Mouse (Mus musculus): ENCODE data around the gene Gas1. TPM values are rescaled to one million over a fixed set of nuclear protein-coding genes. Genes with fewer than 3 reads are reported as not detected.

Gas1 gene
- polyA plus RNA-seq, 1 experiment from 2014 or later: 29.4 TPM

DNA sequence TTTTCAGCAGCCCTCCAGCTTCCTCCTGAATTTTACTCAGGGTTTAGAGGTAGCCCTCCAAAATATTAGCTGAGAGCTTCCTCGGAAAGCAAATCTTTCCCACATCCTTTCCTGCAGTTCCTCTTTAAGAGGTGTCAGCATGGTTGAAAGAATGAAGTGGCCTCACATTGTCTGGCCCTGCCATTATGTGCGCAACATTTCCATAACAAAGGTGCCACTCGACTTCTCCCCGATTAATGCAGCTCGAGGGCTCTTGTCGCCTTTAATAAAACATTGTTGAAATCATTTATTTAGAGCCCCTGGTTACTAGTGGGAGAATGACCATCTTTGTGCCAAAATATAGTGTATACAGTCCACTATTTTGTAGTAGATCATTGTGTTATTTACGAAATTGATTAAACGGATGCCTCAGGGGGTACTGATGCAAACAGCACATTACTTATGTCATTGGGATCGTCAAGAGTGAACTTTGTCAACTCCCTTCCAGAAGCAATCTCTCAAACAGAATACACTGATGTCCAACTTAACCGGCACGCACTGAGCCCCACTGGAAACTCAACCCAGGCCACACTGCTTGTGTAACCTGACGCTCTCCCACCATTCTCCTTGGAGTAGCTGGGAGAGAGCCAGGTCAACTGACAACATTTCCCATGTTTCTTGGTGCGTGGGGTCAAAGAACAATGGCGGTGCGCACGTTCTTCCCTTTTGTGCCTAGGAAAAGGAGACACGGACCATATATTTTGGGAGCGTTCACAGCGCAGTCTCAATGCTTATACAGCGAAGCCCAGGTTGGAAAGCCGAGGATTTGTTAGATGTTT lies 6.1 kb downstream of the Gas1 start:
- DNase-seq (ENCODE audit: low spot score) (no peak), ATAC-seq (replicated peaks; ENCODE audit: low FRiP score) (no peak)
- H3K27ac ChIP-seq (ENCODE audit: low read depth, low read length): no peak overlapping the region
- H3K9me3 ChIP-seq (ENCODE audit: control insufficient read depth, low read length): no peaks in the 10 kb centered on the region
- WGBS: 76% methylated on average over 21 of the region's 21 CpGs
- peaks cover 33% of the 10 kb centered on the region for H3K27me3 ChIP-seq (replicated peaks; ENCODE audit: control insufficient read depth, insufficient read depth, low read length)
- H3K9ac ChIP-seq (ENCODE audit: low read depth, low read length): no peak overlapping the region
- H3K36me3 ChIP-seq (ENCODE audit: control insufficient read depth, insufficient read depth, low read length): no peaks in the 10 kb centered on the region
- H3K4me1 ChIP-seq (replicated peaks; ENCODE audit: control insufficient read depth, insufficient read depth, low read length): no peaks in the 10 kb centered on the region
- no peak overlapping the region for H3K4me2 ChIP-seq
- no peak overlapping the region for H3K4me3 ChIP-seq (ENCODE audit: low read depth, low read length)

DNA sequence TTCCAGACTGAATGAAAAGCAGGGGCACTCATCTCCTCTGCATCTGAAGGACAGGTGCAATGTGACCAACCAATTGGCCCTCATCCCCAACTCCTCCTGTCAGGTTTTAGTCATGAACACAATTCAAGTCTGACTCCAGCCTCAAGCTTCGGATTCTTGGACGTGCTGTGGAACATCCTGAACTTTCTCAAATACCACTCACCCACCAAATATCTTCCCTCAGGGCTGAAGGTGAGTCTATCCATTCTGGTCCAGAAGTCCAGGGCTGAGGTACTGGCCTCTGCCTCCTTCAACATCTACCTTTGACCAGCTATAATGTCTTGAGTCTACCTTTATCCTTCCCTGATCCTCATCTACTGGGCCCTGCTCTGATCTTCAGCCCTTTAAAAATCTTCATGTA lies 8.1 kb downstream of the Gas1 start:
- H3K27ac ChIP-seq (ENCODE audit: low read depth, low read length): no peak overlapping the region
- DNase-seq (ENCODE audit: low spot score) (no peak), ATAC-seq (replicated peaks; ENCODE audit: low FRiP score) (no peak)
- H3K4me2 ChIP-seq: no peak overlapping the region
- H3K4me3 ChIP-seq (ENCODE audit: low read depth, low read length): no peak overlapping the region
- no peaks in the 10 kb centered on the region for H3K9me3 ChIP-seq (ENCODE audit: control insufficient read depth, low read length)
- no peaks in the 10 kb centered on the region for H3K36me3 ChIP-seq (ENCODE audit: control insufficient read depth, insufficient read depth, low read length)
- no peaks in the 10 kb centered on the region for H3K4me1 ChIP-seq (replicated peaks; ENCODE audit: control insufficient read depth, insufficient read depth, low read length)
- peaks cover 14% of the 10 kb centered on the region for H3K27me3 ChIP-seq (replicated peaks; ENCODE audit: control insufficient read depth, insufficient read depth, low read length)
- WGBS: 81% methylated on average over 2 of the region's 2 CpGs
- no peak overlapping the region for H3K9ac ChIP-seq (ENCODE audit: low read depth, low read length)

DNA sequence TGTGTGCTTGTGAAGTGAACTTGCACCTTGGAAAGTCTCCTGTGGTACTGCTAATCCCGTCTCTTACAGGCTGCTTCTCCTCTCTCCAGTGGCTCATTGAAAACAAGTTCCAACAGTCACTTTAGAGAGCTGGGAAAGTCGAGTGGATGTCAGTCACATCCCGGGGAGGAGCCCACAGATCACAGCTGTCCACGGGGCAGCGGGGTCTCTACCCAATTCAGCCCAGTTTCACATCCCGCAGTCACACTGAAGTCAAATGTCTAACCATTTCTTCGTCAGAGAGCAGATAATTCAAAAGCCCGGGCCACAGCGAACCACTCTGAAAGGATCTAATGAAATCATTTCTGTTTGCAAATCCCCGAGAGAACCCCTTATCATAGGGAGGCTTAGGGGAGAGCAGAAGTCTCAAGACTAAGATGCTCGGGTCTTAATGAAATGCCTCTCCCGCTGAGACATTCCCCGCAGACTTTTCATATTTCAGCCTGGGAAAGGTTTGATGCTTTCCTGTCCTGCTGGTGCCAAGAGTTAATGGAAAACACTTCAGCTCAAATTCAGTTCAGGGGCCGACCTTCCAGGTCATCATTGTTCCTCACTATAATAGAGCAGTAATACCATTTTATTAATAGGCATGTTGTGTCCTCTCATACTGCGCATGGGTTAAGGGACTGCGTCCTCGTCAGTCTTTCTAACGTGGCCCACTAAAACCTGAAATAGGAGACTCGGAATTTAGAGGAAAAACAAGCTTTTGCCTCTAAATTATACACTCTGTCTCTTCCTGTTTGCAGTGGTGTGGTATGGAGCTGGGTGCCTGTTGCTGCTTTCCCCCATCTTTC lies 20.7 kb downstream of the Gas1 start:
- Histone ChIP-seq H3K9ac (ENCODE audit: low read depth, low read length) (no peak overlapping the region), H3K4me1 (replicated peaks; ENCODE audit: control insufficient read depth, insufficient read depth, low read length) (no peaks in the 10 kb centered on the region), H3K4me2 (no peak overlapping the region), H3K27ac (ENCODE audit: low read depth, low read length) (no peak overlapping the region), H3K36me3 (ENCODE audit: control insufficient read depth, insufficient read depth, low read length) (no peaks in the 10 kb centered on the region), H3K27me3 (replicated peaks; ENCODE audit: control insufficient read depth, insufficient read depth, low read length) (no peaks in the 10 kb centered on the region), H3K9me3 (ENCODE audit: control insufficient read depth, low read length) (peaks cover 13% of the 10 kb centered on the region; the same call in 1 of the 2 replicates), H3K4me3 (ENCODE audit: low read depth, low read length) (no peak overlapping the region)
- WGBS: 45% methylated on average over 19 of the region's 19 CpGs
- ATAC-seq (replicated peaks; ENCODE audit: low FRiP score): no peak
- DNase-seq (ENCODE audit: low spot score): no peak

DNA sequence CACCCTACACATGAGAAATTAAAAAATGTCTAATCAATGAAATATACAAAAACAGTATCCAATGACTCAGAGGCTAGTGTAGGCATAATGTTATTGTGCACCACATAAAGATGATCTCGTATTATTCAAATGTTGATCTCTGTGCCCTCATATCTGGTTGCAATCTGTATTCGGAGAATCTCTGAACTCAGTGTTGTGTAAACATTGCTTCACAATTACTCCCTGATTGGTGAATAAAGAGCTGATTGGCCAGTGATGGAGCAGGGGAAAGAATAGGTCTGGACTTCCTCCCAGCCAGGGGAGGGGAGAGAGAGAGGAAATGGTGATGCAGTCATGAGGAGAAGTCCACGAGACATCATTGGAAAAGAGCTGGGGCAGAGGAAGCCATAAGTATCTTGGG lies 23.0 kb downstream of the Gas1 start:
- 75% methylated on average over 3 of the region's 3 CpGs for WGBS
- Histone ChIP-seq H3K9me3 (ENCODE audit: control insufficient read depth, low read length) (peaks cover 13% of the 10 kb centered on the region; the same call in 1 of the 2 replicates), H3K4me2 (no peak overlapping the region), H3K4me3 (ENCODE audit: low read depth, low read length) (no peak overlapping the region), H3K9ac (ENCODE audit: low read depth, low read length) (no peak overlapping the region), H3K36me3 (ENCODE audit: control insufficient read depth, insufficient read depth, low read length) (no peaks in the 10 kb centered on the region), H3K27ac (ENCODE audit: low read depth, low read length) (no peak overlapping the region), H3K27me3 (replicated peaks; ENCODE audit: control insufficient read depth, insufficient read depth, low read length) (no peaks in the 10 kb centered on the region), H3K4me1 (replicated peaks; ENCODE audit: control insufficient read depth, insufficient read depth, low read length) (no peaks in the 10 kb centered on the region)
- ATAC-seq (replicated peaks; ENCODE audit: low FRiP score): no peak
- DNase-seq (ENCODE audit: low spot score): no peak

DNA sequence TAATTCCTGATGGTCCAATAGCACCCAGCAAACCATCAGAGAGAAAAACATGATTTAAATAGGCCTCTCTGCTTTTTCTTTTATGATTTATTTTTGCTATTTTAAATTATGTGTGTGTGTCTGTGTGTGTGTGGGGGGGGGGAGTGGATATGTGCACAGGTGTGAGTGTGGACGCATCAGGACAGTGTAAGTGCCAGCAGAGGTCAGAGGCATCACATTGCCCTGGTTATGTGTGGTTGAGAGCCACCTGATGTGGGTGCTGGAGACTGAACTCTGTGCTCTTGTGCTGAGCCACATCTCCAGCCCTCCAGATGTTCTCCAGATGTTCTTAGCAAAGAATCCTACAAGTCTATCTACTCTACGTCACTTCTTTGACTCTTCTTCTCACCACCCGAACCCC lies 28.9 kb downstream of the Gas1 start:
- WGBS: 68% methylated on average over 3 of the region's 3 CpGs
- Histone ChIP-seq H3K9ac (ENCODE audit: low read depth, low read length) (no peak overlapping the region), H3K27ac (ENCODE audit: low read depth, low read length) (no peak overlapping the region), H3K36me3 (ENCODE audit: control insufficient read depth, insufficient read depth, low read length) (no peaks in the 10 kb centered on the region), H3K4me3 (ENCODE audit: low read depth, low read length) (no peak overlapping the region), H3K9me3 (ENCODE audit: control insufficient read depth, low read length) (peaks cover 4% of the 10 kb centered on the region; the same call in 1 of the 2 replicates), H3K27me3 (replicated peaks; ENCODE audit: control insufficient read depth, insufficient read depth, low read length) (no peaks in the 10 kb centered on the region; the same call in 1 of the 2 replicates), H3K4me2 (no peak overlapping the region), H3K4me1 (replicated peaks; ENCODE audit: control insufficient read depth, insufficient read depth, low read length) (no peaks in the 10 kb centered on the region)
- DNase-seq (ENCODE audit: low spot score) (no peak), ATAC-seq (replicated peaks; ENCODE audit: low FRiP score) (no peak)

DNA sequence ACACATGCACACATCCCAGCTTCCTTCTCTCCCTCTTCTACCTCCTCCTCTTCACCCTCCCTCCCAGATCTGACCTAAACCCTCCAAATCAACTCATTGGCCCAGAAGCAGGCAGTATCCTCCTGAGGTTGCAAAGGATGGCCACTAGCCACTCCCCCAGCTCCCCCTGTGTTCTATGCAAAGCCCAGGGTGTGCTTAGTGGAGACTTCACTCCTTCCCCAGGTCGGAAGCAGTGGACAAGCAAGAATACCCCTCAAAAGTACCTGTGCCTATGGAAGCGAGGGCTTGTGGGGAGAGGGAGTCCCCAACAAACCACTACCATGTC lies 29.3 kb downstream of the Gas1 start:
- Histone ChIP-seq H3K4me1 (replicated peaks; ENCODE audit: control insufficient read depth, insufficient read depth, low read length) (no peaks in the 10 kb centered on the region), H3K4me3 (ENCODE audit: low read depth, low read length) (no peak overlapping the region), H3K9ac (ENCODE audit: low read depth, low read length) (no peak overlapping the region), H3K36me3 (ENCODE audit: control insufficient read depth, insufficient read depth, low read length) (no peaks in the 10 kb centered on the region), H3K27me3 (replicated peaks; ENCODE audit: control insufficient read depth, insufficient read depth, low read length) (no peaks in the 10 kb centered on the region; the same call in 1 of the 2 replicates), H3K4me2 (no peak overlapping the region), H3K9me3 (ENCODE audit: control insufficient read depth, low read length) (no peaks in the 10 kb centered on the region), H3K27ac (ENCODE audit: low read depth, low read length) (no peak overlapping the region)
- DNase-seq (ENCODE audit: low spot score) (no peak), ATAC-seq (replicated peaks; ENCODE audit: low FRiP score) (no peak)
- 68% methylated on average over 2 of the region's 2 CpGs for WGBS

DNA sequence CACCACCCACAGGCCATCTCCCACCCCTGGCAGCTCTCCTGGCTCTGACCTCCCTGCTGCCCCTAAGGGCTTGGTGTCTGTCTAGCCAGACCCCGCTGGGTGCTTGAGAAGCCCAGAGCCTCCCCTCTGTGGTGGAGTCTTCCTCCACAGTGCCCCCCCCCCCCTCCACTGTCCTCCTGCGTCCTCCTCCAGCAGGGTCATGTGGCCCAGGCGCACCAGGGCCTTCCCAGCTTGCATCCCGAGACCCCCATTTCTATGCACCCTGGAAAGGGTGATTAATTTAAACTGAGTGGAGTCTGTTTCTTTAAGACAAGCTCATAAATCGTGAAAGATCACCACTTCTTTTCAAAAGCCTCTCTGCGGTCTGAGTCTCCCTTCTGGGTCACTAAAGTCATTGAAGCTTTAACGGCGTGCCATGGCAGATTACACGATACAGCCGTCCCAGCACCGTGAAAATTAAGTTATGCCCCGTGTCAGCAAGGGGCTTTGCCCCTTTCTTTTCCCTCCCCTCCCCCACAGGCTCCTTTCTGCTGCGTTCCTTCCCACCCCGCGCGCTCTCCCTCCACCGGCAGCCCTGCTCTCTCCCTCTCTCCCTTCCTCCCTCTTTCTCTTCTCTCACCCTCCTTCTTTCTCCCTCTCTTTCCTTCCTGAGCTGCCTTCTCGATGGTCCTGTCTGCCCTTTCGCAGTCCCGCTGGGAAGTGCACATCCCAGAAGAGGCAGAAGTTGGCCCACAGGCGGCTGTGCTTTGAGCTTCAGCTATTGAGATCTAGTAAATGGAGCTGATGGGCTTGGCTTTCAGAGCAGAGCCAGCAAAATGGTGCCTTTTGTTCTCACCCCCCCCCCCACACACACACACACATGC lies 29.9 kb downstream of the Gas1 start:
- DNase-seq (ENCODE audit: low spot score) (no peak), ATAC-seq (replicated peaks; ENCODE audit: low FRiP score) (no peak)
- no peaks in the 10 kb centered on the region; the same call in 1 of the 2 replicates for H3K27me3 ChIP-seq (replicated peaks; ENCODE audit: control insufficient read depth, insufficient read depth, low read length)
- no peaks in the 10 kb centered on the region for H3K4me1 ChIP-seq (replicated peaks; ENCODE audit: control insufficient read depth, insufficient read depth, low read length)
- no peak overlapping the region for H3K27ac ChIP-seq (ENCODE audit: low read depth, low read length)
- no peaks in the 10 kb centered on the region for H3K36me3 ChIP-seq (ENCODE audit: control insufficient read depth, insufficient read depth, low read length)
- H3K9ac ChIP-seq (ENCODE audit: low read depth, low read length): no peak overlapping the region
- H3K9me3 ChIP-seq (ENCODE audit: control insufficient read depth, low read length): no peaks in the 10 kb centered on the region
- 7% methylated on average over 21 of the region's 21 CpGs for WGBS
- H3K4me2 ChIP-seq: peak overlapping the region; percentile 50
- 0 out of 2 replicates have a peak overlapping the region, but pooled peaks have one; percentile 10 for H3K4me3 ChIP-seq (ENCODE audit: low read depth, low read length)

DNA sequence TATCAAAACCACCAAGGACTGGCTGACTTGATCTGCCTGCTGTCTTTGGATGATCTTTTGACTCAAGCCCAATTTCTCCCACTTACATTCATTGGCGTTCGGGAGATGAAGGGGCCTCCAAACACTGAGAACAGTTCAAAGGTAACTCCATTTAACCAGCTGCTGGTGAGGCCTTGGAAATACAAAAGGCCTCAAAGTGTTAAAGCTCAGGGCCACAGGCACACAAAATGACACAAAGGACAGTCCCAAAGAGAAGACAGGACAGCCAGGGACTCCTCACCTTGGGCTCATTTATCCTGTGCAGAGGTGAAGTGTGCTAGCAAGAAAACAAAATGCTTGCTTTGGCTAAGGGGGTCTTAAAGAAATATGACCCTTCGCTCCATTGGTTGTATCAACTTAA lies 30.9 kb downstream of the Gas1 start:
- H3K4me1 ChIP-seq (replicated peaks; ENCODE audit: control insufficient read depth, insufficient read depth, low read length): no peaks in the 10 kb centered on the region
- H3K4me2 ChIP-seq: no peak overlapping the region
- H3K4me3 ChIP-seq (ENCODE audit: low read depth, low read length): no peak overlapping the region
- WGBS: 53% methylated on average over 3 of the region's 3 CpGs
- H3K27me3 ChIP-seq (replicated peaks; ENCODE audit: control insufficient read depth, insufficient read depth, low read length): no peaks in the 10 kb centered on the region; the same call in 1 of the 2 replicates
- H3K27ac ChIP-seq (ENCODE audit: low read depth, low read length): no peak overlapping the region
- H3K36me3 ChIP-seq (ENCODE audit: control insufficient read depth, insufficient read depth, low read length): no peaks in the 10 kb centered on the region
- no peak for DNase-seq (ENCODE audit: low spot score)
- no peaks in the 10 kb centered on the region for H3K9me3 ChIP-seq (ENCODE audit: control insufficient read depth, low read length)
- H3K9ac ChIP-seq (ENCODE audit: low read depth, low read length): no peak overlapping the region
- no peak for ATAC-seq (replicated peaks; ENCODE audit: low FRiP score)

Measured in liver, embryonic 11.5 days (tissue).